Mouse (Mus musculus): ENCODE results near the gene Kcnd3. TPM values are rescaled to one million over a fixed set of nuclear protein-coding genes. Genes with fewer than 3 reads are reported as not detected.

Kcnd3 gene
- polyA plus RNA-seq, 1 experiment from 2014 or later = 10.2 TPM

- Histone ChIP-seq H3K4me3 (replicated peaks) (no peak overlapping the region), H3K4me2 (replicated peaks) (no peak overlapping the region), H3K36me3 (no peaks in the 10 kb centered on the region), H3K9ac (replicated peaks) (no peak overlapping the region), H3K27ac (no peak overlapping the region), H3K9me3 (no peaks in the 10 kb centered on the region), H3K4me1 (replicated peaks) (no peaks in the 10 kb centered on the region), H3K27me3 (no peaks in the 10 kb centered on the region)
- no peak for ATAC-seq
- 91% methylated on average over 1 of the region's 1 CpGs for WGBS
Measured at GRCm38 (mm10) chr3:105472564-105472963, 20.4 kb downstream of the Kcnd3 start.

- ATAC-seq = no peak
- Histone ChIP-seq H3K27me3 (no peaks in the 10 kb centered on the region), H3K4me2 (replicated peaks) (no peak overlapping the region), H3K4me3 (replicated peaks) (no peak overlapping the region), H3K9me3 (no peaks in the 10 kb centered on the region), H3K36me3 (no peaks in the 10 kb centered on the region), H3K4me1 (replicated peaks) (peaks cover 8% of the 10 kb centered on the region; the same call in 1 of the 2 replicates), H3K9ac (replicated peaks) (no peak overlapping the region), H3K27ac (no peak overlapping the region)
- WGBS = 95% methylated on average over 1 of the region's 1 CpGs
Measured at GRCm38 (mm10) chr3:105476408-105476807, 24.3 kb downstream of the Kcnd3 start.

GRCm38 (mm10) chr3:105478876-105479275, 26.7 kb downstream of the Kcnd3 start:
- H3K9ac ChIP-seq (replicated peaks) = no peak overlapping the region
- 91% methylated on average over 4 of the region's 4 CpGs for WGBS
- H3K27ac ChIP-seq = no peak overlapping the region
- H3K36me3 ChIP-seq = no peaks in the 10 kb centered on the region
- no peak overlapping the region for H3K4me2 ChIP-seq (replicated peaks)
- ATAC-seq = no peak
- no peaks in the 10 kb centered on the region for H3K27me3 ChIP-seq
- no peak overlapping the region for H3K4me3 ChIP-seq (replicated peaks)
- no peaks in the 10 kb centered on the region for H3K9me3 ChIP-seq
- peaks cover 28% of the 10 kb centered on the region for H3K4me1 ChIP-seq (replicated peaks)

GRCm38 (mm10) chr3:105481419-105481818, 29.3 kb downstream of the Kcnd3 start:
- no peak for ATAC-seq
- Histone ChIP-seq H3K36me3 (no peaks in the 10 kb centered on the region), H3K27me3 (no peaks in the 10 kb centered on the region), H3K4me2 (replicated peaks) (no peak overlapping the region), H3K4me1 (replicated peaks) (peaks cover 32% of the 10 kb centered on the region), H3K27ac (no peak overlapping the region), H3K4me3 (replicated peaks) (no peak overlapping the region), H3K9ac (replicated peaks) (no peak overlapping the region), H3K9me3 (no peaks in the 10 kb centered on the region)
- WGBS = 49% methylated on average over 8 of the region's 8 CpGs

GRCm38 (mm10) chr3:105483651-105484052, 31.5 kb downstream of the Kcnd3 start:
- Histone ChIP-seq H3K9me3 (no peaks in the 10 kb centered on the region), H3K27me3 (no peaks in the 10 kb centered on the region), H3K36me3 (no peaks in the 10 kb centered on the region), H3K4me2 (replicated peaks) (peak overlapping the region; percentile 3; the same call in 1 of the 2 replicates), H3K4me3 (replicated peaks) (no peak overlapping the region), H3K9ac (replicated peaks) (no peak overlapping the region; the same call in 1 of the 2 replicates), H3K4me1 (replicated peaks) (peaks cover 32% of the 10 kb centered on the region), H3K27ac (no peak overlapping the region)
- 49% methylated on average over 13 of the region's 13 CpGs for WGBS
- peak; percentile 46 for ATAC-seq

GRCm38 (mm10) chr3:105487171-105487570, 35.0 kb downstream of the Kcnd3 start:
- Histone ChIP-seq H3K9me3 (no peaks in the 10 kb centered on the region), H3K4me3 (replicated peaks) (no peak overlapping the region), H3K36me3 (no peaks in the 10 kb centered on the region), H3K27me3 (no peaks in the 10 kb centered on the region), H3K27ac (no peak overlapping the region), H3K9ac (replicated peaks) (no peak overlapping the region), H3K4me2 (replicated peaks) (no peak overlapping the region), H3K4me1 (replicated peaks) (peaks cover 29% of the 10 kb centered on the region)
- WGBS = 49% methylated on average over 8 of the region's 8 CpGs
- ATAC-seq = no peak

GRCm38 (mm10) chr3:105489607-105490006, 37.5 kb downstream of the Kcnd3 start:
- no peak overlapping the region for H3K4me3 ChIP-seq (replicated peaks)
- no peak overlapping the region for H3K9ac ChIP-seq (replicated peaks)
- no peaks in the 10 kb centered on the region for H3K27me3 ChIP-seq
- 0 out of 2 replicates have a peak overlapping the region, but pooled peaks have one; percentile 27 for H3K27ac ChIP-seq
- H3K9me3 ChIP-seq = no peaks in the 10 kb centered on the region
- peaks cover 13% of the 10 kb centered on the region for H3K4me1 ChIP-seq (replicated peaks)
- H3K36me3 ChIP-seq = no peaks in the 10 kb centered on the region
- WGBS = 16% methylated on average over 4 of the region's 4 CpGs
- ATAC-seq = peak; percentile 31; the same call in 1 of the 2 replicates
- H3K4me2 ChIP-seq (replicated peaks) = no peak overlapping the region

GRCm38 (mm10) chr3:105494886-105495285, 42.8 kb downstream of the Kcnd3 start:
- no peaks in the 10 kb centered on the region for H3K9me3 ChIP-seq
- H3K4me2 ChIP-seq (replicated peaks) = no peak overlapping the region
- peaks cover 24% of the 10 kb centered on the region for H3K4me1 ChIP-seq (replicated peaks)
- H3K4me3 ChIP-seq (replicated peaks) = no peak overlapping the region
- no peak for ATAC-seq
- H3K27me3 ChIP-seq = no peaks in the 10 kb centered on the region
- 65% methylated on average over 9 of the region's 9 CpGs for WGBS
- H3K9ac ChIP-seq (replicated peaks) = no peak overlapping the region
- no peaks in the 10 kb centered on the region for H3K36me3 ChIP-seq
- no peak overlapping the region for H3K27ac ChIP-seq

GRCm38 (mm10) chr3:105496216-105496615, 44.1 kb downstream of the Kcnd3 start:
- peaks cover 19% of the 10 kb centered on the region for H3K4me1 ChIP-seq (replicated peaks)
- no peak overlapping the region for H3K27ac ChIP-seq
- no peaks in the 10 kb centered on the region for H3K36me3 ChIP-seq
- no peak overlapping the region for H3K9ac ChIP-seq (replicated peaks)
- no peaks in the 10 kb centered on the region for H3K27me3 ChIP-seq
- ATAC-seq = no peak
- H3K9me3 ChIP-seq = no peaks in the 10 kb centered on the region
- H3K4me3 ChIP-seq (replicated peaks) = no peak overlapping the region
- H3K4me2 ChIP-seq (replicated peaks) = no peak overlapping the region
- 77% methylated on average over 7 of the region's 7 CpGs for WGBS

GRCm38 (mm10) chr3:105496935-105497334, 44.8 kb downstream of the Kcnd3 start:
- 90% methylated on average over 5 of the region's 5 CpGs for WGBS
- no peaks in the 10 kb centered on the region for H3K27me3 ChIP-seq
- H3K9me3 ChIP-seq = no peaks in the 10 kb centered on the region
- no peak overlapping the region for H3K27ac ChIP-seq
- no peak overlapping the region for H3K4me2 ChIP-seq (replicated peaks)
- H3K4me1 ChIP-seq (replicated peaks) = peaks cover 19% of the 10 kb centered on the region
- no peak overlapping the region for H3K9ac ChIP-seq (replicated peaks)
- no peak for ATAC-seq
- H3K4me3 ChIP-seq (replicated peaks) = no peak overlapping the region
- no peaks in the 10 kb centered on the region for H3K36me3 ChIP-seq

- no peak for ATAC-seq
- Histone ChIP-seq H3K27ac (no peak overlapping the region), H3K4me2 (replicated peaks) (no peak overlapping the region), H3K27me3 (no peaks in the 10 kb centered on the region), H3K9me3 (no peaks in the 10 kb centered on the region), H3K9ac (replicated peaks) (no peak overlapping the region), H3K4me1 (replicated peaks) (peaks cover 15% of the 10 kb centered on the region), H3K4me3 (replicated peaks) (no peak overlapping the region), H3K36me3 (no peaks in the 10 kb centered on the region)
- WGBS = 84% methylated on average over 1 of the region's 1 CpGs
Measured at GRCm38 (mm10) chr3:105501071-105501470, 48.9 kb downstream of the Kcnd3 start.

GRCm38 (mm10) chr3:105504272-105504671, 52.1 kb downstream of the Kcnd3 start:
- peaks cover 14% of the 10 kb centered on the region for H3K4me1 ChIP-seq (replicated peaks)
- H3K27ac ChIP-seq = no peak overlapping the region
- ATAC-seq = no peak
- H3K4me2 ChIP-seq (replicated peaks) = no peak overlapping the region
- no peaks in the 10 kb centered on the region for H3K9me3 ChIP-seq
- no peak overlapping the region for H3K9ac ChIP-seq (replicated peaks)
- WGBS = 85% methylated on average over 3 of the region's 3 CpGs
- no peak overlapping the region for H3K4me3 ChIP-seq (replicated peaks)
- no peaks in the 10 kb centered on the region for H3K27me3 ChIP-seq
- no peaks in the 10 kb centered on the region for H3K36me3 ChIP-seq

- Histone ChIP-seq H3K4me1 (replicated peaks) (peaks cover 17% of the 10 kb centered on the region), H3K9ac (replicated peaks) (peak overlapping the region; percentile 28; the same call in 1 of the 2 replicates), H3K36me3 (no peaks in the 10 kb centered on the region), H3K4me3 (replicated peaks) (no peak overlapping the region), H3K27me3 (no peaks in the 10 kb centered on the region), H3K4me2 (replicated peaks) (no peak overlapping the region), H3K27ac (peak overlapping the region; percentile 54), H3K9me3 (no peaks in the 10 kb centered on the region)
- WGBS = 46% methylated on average over 15 of the region's 15 CpGs
- ATAC-seq = peak; percentile 41; the same call in 1 of the 2 replicates
Measured at GRCm38 (mm10) chr3:105505161-105505872, 53.2 kb downstream of the Kcnd3 start.
